Mouse (Mus musculus) liver, embryonic 13.5 days (tissue): ENCODE data around the gene Car2. TPM values are rescaled to one million over a fixed set of nuclear protein-coding genes. Genes with fewer than 3 reads are reported as not detected.

Experiments
- ATAC-seq: fragments of 200-750 bp; cut with Nextera tagmentation; 2 replicates; pipeline ENCODE4 v1.8.0; 2017; ENCODE audit warnings: low read depth, mild to moderate bottlenecking, moderate number of reproducible peaks, moderate library complexity
- DNase-seq: peaks from one replicate; pipeline ENCODE4 v3.0.0; 2022
- H3K27ac ChIP-seq: fragments of 300-500 bp; sonication (generic); 2 replicates; pipeline ENCODE4 v1.5.1; 2015; ENCODE audit warnings: moderate library complexity, mild to moderate bottlenecking, inconsistent platforms
- H3K27me3 ChIP-seq: fragments of 300-500 bp; sonication (generic); 2 replicates; pipeline ENCODE4 v1.6.1; 2015; ENCODE audit warnings: mild to moderate bottlenecking, inconsistent platforms
- H3K36me3 ChIP-seq: fragments of 300-500 bp; sonication (generic); 2 replicates; pipeline ENCODE4 v1.6.1; 2015; ENCODE audit warnings: mild to moderate bottlenecking, inconsistent platforms
- H3K4me1 ChIP-seq: fragments of 300-500 bp; sonication (generic); replicated peaks from 2 replicates; pipeline ENCODE4 v1.6.1; 2015; ENCODE audit warnings: inconsistent platforms
- H3K4me2 ChIP-seq: fragments of 300-500 bp; sonication (generic); 2 replicates; pipeline ENCODE4 v1.6.1; 2015; ENCODE audit warnings: inconsistent platforms, mild to moderate bottlenecking, moderate library complexity
- H3K4me3 ChIP-seq: fragments of 300-500 bp; sonication (generic); replicated peaks from 2 replicates; pipeline ENCODE4 v1.5.1; 2015; ENCODE audit warnings: mild to moderate bottlenecking, inconsistent platforms
- H3K9ac ChIP-seq: fragments of 300-500 bp; sonication (generic); 2 replicates; pipeline ENCODE4 v1.6.1; 2015; ENCODE audit warnings: mild to moderate bottlenecking, inconsistent platforms
- H3K9me3 ChIP-seq: fragments of 300-500 bp; sonication (generic); replicated peaks from 2 replicates; pipeline ENCODE4 v1.6.1; 2016; ENCODE audit warnings: inconsistent platforms
- WGBS: fragments of 180-500 bp; shearing (Covaris S2); methylation state at CpG from one replicate; pipeline ENCODE4 v1.1.7; 2015; ENCODE audit not compliant: insufficient replicate concordance; 5-methylcytosine and 5-hydroxymethylcytosine counted together
- polyA plus RNA-seq: library from polyadenylated mRNA; unstranded; fragments of >200 nt; fragmentation: Nextera tagmentation; extraction: Ambion mirVana; gene quantifications from 2 replicates; pipeline ENCODE4 v1.2.1, GENCODE M21; 2015

Car2 gene
- polyA plus RNA-seq, 1 experiment from 2014 or later, result 2,501 TPM

GRCm38 (mm10) chr3:14897770-14898169 lies 11.7 kb downstream of the Car2 start:
- DNase-seq, result no peak
- no peak overlapping the region for H3K27ac ChIP-seq
- peaks cover 92% of the 10 kb centered on the region for H3K36me3 ChIP-seq
- H3K27me3 ChIP-seq, result no peaks in the 10 kb centered on the region
- H3K4me3 ChIP-seq, result no peak overlapping the region
- ATAC-seq, result no peak
- 88% methylated on average over 6 of the region's 6 CpGs for whole genome bisulfite sequencing
- H3K4me1 ChIP-seq, result peaks cover 14% of the 10 kb centered on the region
- no peaks in the 10 kb centered on the region for H3K9me3 ChIP-seq
- H3K4me2 ChIP-seq, result no peak overlapping the region
- H3K9ac ChIP-seq, result no peak overlapping the region

GRCm38 (mm10) chr3:14903380-14903779 lies 17.3 kb downstream of the Car2 start:
- Histone ChIP-seq H3K36me3 (peaks cover 66% of the 10 kb centered on the region), H3K27me3 (no peaks in the 10 kb centered on the region), H3K9me3 (no peaks in the 10 kb centered on the region), H3K4me3 (no peak overlapping the region), H3K9ac (no peak overlapping the region), H3K4me2 (no peak overlapping the region), H3K4me1 (no peaks in the 10 kb centered on the region), H3K27ac (peak overlapping the region; percentile 63)
- DNase-seq, result no peak
- peak; percentile 43 for ATAC-seq
- 91% methylated on average over 3 of the region's 3 CpGs for WGBS

GRCm38 (mm10) chr3:14904165-14904564 lies 18.1 kb downstream of the Car2 start:
- no peaks in the 10 kb centered on the region for H3K4me1 ChIP-seq
- H3K27me3 ChIP-seq, result no peaks in the 10 kb centered on the region
- H3K9ac ChIP-seq, result no peak overlapping the region
- DNase-seq, result no peak
- no peak for ATAC-seq
- no peak overlapping the region for H3K4me3 ChIP-seq
- peak overlapping the region; percentile 25; the same call in 1 of the 2 replicates for H3K27ac ChIP-seq
- no peaks in the 10 kb centered on the region for H3K9me3 ChIP-seq
- peaks cover 58% of the 10 kb centered on the region for H3K36me3 ChIP-seq
- 69% methylated on average over 3 of the region's 3 CpGs for WGBS
- no peak overlapping the region for H3K4me2 ChIP-seq

GRCm38 (mm10) chr3:14907271-14907670 lies 21.2 kb downstream of the Car2 start:
- ATAC-seq (no peak), DNase-seq (no peak)
- 57% methylated on average over 1 of the region's 1 CpGs for WGBS

GRCm38 (mm10) chr3:14911992-14912582 lies 26.0 kb downstream of the Car2 start:
- Histone ChIP-seq H3K27me3 (no peaks in the 10 kb centered on the region), H3K27ac (no peak overlapping the region), H3K36me3 (no peaks in the 10 kb centered on the region), H3K4me1 (0 out of 2 replicates have a peak, but pooled peaks cover 3% of the 10 kb centered on the region), H3K9me3 (no peaks in the 10 kb centered on the region), H3K4me3 (no peak overlapping the region), H3K4me2 (no peak overlapping the region), H3K9ac (no peak overlapping the region)
- ATAC-seq (no peak), DNase-seq (no peak)
- WGBS, result 67% methylated on average over 4 of the region's 4 CpGs

More at GRCm38 (mm10) chr3:14907271-14907670, 21.2 kb downstream of the Car2 start:
- no peak overlapping the region for H3K4me3 ChIP-seq
- H3K4me2 ChIP-seq, result no peak overlapping the region
- peak overlapping the region; percentile 7 for H3K27ac ChIP-seq
- H3K27me3 ChIP-seq, result no peaks in the 10 kb centered on the region
- 0 out of 2 replicates have a peak, but pooled peaks cover 3% of the 10 kb centered on the region for H3K4me1 ChIP-seq
- no peaks in the 10 kb centered on the region for H3K9me3 ChIP-seq
- H3K9ac ChIP-seq, result no peak overlapping the region
- peaks cover 29% of the 10 kb centered on the region for H3K36me3 ChIP-seq

- DNase-seq (no peak), ATAC-seq (no peak)
- no peak overlapping the region for H3K4me2 ChIP-seq
- no peak overlapping the region for H3K4me3 ChIP-seq
- no peaks in the 10 kb centered on the region for H3K27me3 ChIP-seq
- H3K4me1 ChIP-seq, result 0 out of 2 replicates have a peak, but pooled peaks cover 3% of the 10 kb centered on the region
- H3K9ac ChIP-seq, result no peak overlapping the region
- WGBS, result 72% methylated on average over 4 of the region's 4 CpGs
- H3K36me3 ChIP-seq, result no peaks in the 10 kb centered on the region
- no peak overlapping the region for H3K27ac ChIP-seq
- H3K9me3 ChIP-seq, result no peaks in the 10 kb centered on the region
Measured at GRCm38 (mm10) chr3:14913774-14914173, 27.7 kb downstream of the Car2 start.

GRCm38 (mm10) chr3:14915355-14915754 lies 29.3 kb downstream of the Car2 start:
- Histone ChIP-seq H3K27me3 (no peaks in the 10 kb centered on the region), H3K4me1 (0 out of 2 replicates have a peak, but pooled peaks cover 3% of the 10 kb centered on the region), H3K9me3 (no peaks in the 10 kb centered on the region), H3K36me3 (no peaks in the 10 kb centered on the region), H3K27ac (no peak overlapping the region), H3K4me2 (no peak overlapping the region), H3K4me3 (no peak overlapping the region), H3K9ac (no peak overlapping the region)
- ATAC-seq (no peak), DNase-seq (no peak)
- 8% methylated on average over 2 of the region's 2 CpGs for WGBS

- Histone ChIP-seq H3K4me3 (no peak overlapping the region), H3K4me1 (no peaks in the 10 kb centered on the region), H3K4me2 (no peak overlapping the region), H3K9me3 (no peaks in the 10 kb centered on the region), H3K27ac (no peak overlapping the region), H3K9ac (no peak overlapping the region), H3K27me3 (no peaks in the 10 kb centered on the region), H3K36me3 (no peaks in the 10 kb centered on the region)
- 73% methylated on average over 2 of the region's 2 CpGs for WGBS
- ATAC-seq (no peak), DNase-seq (no peak)
Measured at GRCm38 (mm10) chr3:14917261-14917660, 31.2 kb downstream of the Car2 start.

- H3K4me2 ChIP-seq, result no peak overlapping the region
- H3K27me3 ChIP-seq, result no peaks in the 10 kb centered on the region
- DNase-seq, result no peak
- H3K4me1 ChIP-seq, result 0 out of 2 replicates have a peak, but pooled peaks cover 2% of the 10 kb centered on the region
- H3K27ac ChIP-seq, result no peak overlapping the region
- no peak overlapping the region for H3K9ac ChIP-seq
- ATAC-seq, result peak; percentile 43; the same call in 1 of the 2 replicates
- H3K4me3 ChIP-seq, result no peak overlapping the region
- no peaks in the 10 kb centered on the region for H3K36me3 ChIP-seq
- 13% methylated on average over 3 of the region's 3 CpGs for WGBS
- no peaks in the 10 kb centered on the region for H3K9me3 ChIP-seq
Measured at GRCm38 (mm10) chr3:14944706-14945105, 58.6 kb downstream of the Car2 start.

GRCm38 (mm10) chr3:14945627-14946026 lies 59.6 kb downstream of the Car2 start:
- H3K4me1 ChIP-seq, result 0 out of 2 replicates have a peak, but pooled peaks cover 2% of the 10 kb centered on the region
- H3K9ac ChIP-seq, result no peak overlapping the region
- no peak overlapping the region for H3K4me2 ChIP-seq
- no peak for DNase-seq
- H3K9me3 ChIP-seq, result no peaks in the 10 kb centered on the region
- H3K4me3 ChIP-seq, result no peak overlapping the region
- no peaks in the 10 kb centered on the region for H3K36me3 ChIP-seq
- no peaks in the 10 kb centered on the region for H3K27me3 ChIP-seq
- ATAC-seq, result no peak
- WGBS, result 87% methylated on average over 2 of the region's 2 CpGs
- no peak overlapping the region for H3K27ac ChIP-seq

- H3K4me3 ChIP-seq, result no peak overlapping the region
- no peak overlapping the region for H3K27ac ChIP-seq
- ATAC-seq, result no peak
- WGBS, result 67% methylated on average over 6 of the region's 6 CpGs
- H3K27me3 ChIP-seq, result no peaks in the 10 kb centered on the region
- 0 out of 2 replicates have a peak, but pooled peaks cover 2% of the 10 kb centered on the region for H3K4me1 ChIP-seq
- no peaks in the 10 kb centered on the region for H3K36me3 ChIP-seq
- no peak overlapping the region for H3K4me2 ChIP-seq
- no peak overlapping the region for H3K9ac ChIP-seq
- no peak for DNase-seq
- no peaks in the 10 kb centered on the region for H3K9me3 ChIP-seq
Measured at GRCm38 (mm10) chr3:14948067-14948800, 62.2 kb downstream of the Car2 start.
